Mouse (Mus musculus) frontal cortex, adult 2 months (tissue): ENCODE measurements at regions not wholly inside any gene's neighbourhood (a gene's known extent, or its start where the extent isn't known, plus 50 kb on each side); places are given as distances from the start of the nearest gene placed in this dataset.

Experiments
- DNase-seq, 2 experiments: peaks; one replicate each; pipeline ENCODE4 v3.0.0; 2022; ENCODE audit warnings: low spot score in 1 of 2; ENCODE audit errors: extremely low spot score in 1 of 2

DNA sequence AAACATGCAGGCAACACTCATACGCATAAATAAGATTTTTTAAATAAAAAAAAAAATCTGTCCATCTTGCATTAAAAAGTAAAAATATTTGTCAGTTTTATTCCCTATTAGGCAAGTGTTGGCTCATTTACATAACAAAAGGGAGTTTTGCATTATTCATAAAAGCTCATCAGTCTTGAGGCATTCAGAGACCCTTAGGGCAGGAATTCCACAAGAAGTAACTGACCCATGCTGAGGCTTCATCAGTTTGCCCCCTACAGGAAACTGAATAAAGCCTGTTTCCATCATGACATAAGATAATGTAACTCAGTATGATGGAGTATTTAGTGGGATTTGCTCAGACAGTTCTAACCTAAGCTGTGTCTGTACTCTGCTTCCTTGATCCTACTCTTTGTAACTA is 81.2 kb upstream of the Mms22l start:
- DNase-seq = no peak

DNA sequence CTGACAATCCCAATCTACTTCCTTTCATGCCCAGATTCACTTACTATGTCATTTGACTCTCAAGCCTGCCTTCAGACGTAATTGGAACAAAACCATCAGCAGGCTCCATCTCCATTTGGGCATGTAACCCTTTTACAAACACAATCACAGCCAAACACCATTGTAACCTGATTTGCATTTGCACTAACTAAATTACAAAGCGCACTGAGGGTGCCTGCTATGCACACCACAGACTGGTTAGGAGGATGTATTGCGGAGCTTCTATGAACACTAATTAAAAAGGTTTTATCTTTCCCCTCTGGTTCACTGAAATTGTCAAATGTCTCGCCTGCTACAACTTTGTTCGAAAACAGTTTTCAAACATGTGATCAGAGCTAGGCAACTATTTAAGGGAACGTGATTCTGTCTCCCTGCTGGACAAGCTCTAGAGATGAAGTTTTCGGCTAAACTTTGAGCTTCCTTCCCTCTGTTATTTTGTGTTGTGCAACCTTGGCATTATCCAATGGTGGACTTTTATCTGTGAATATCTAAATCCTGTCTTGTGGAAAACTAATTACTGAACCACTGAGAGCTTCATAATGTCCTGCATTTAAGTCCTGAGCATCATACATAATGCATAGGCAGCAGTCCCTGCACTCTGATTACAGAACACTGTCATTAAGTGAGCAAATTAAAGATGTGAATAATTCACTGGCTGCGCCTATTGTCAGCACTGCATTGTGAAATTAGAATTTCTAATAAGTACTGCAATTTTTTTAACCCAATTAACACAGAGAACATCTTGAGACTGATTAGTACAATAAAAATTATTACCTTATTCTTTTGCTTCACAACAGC is 66.9 kb upstream of the Mms22l start:
- DNase-seq = peak in 1 of 2 experiments; percentile 5

DNA sequence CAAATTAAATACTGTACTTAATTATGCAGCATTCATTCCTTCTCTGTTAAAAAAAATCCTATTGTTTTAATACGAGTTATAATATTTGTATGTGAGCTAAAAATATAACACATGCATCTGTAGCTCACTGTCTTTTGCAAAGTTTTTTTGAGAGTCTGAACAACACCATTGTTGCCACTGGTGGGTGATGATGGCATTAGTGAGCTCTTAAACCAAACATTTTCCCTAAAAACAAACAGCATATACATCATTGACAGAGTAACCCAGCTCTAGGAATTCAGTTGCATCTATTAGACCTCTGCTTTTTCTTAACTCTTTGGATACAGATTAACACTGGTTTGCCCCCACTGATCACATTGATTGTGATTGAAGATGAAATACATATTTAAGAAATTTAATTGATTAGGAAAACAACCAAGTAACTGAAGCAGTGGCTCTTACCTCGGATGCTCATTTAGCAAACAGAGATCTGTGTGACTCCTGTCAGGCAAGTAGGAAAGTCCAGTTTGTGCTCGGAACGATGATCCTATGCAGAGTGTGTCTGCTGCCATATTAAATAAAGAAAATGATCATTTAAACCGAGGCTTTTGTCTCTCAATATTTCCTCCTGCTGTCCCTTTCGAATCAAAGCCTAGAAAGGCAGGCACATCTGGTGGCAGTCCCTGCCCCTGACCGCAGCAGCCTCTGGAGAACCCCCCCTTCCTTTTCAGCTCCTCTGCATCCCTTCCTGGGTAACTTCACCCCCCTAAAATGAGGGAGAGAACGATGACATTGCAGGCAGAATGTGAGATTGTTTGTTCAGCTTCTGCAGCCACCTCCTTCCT is 66.1 kb upstream of the Mms22l start:
- peak in 1 of 2 experiments; percentile 2 for DNase-seq

DNA sequence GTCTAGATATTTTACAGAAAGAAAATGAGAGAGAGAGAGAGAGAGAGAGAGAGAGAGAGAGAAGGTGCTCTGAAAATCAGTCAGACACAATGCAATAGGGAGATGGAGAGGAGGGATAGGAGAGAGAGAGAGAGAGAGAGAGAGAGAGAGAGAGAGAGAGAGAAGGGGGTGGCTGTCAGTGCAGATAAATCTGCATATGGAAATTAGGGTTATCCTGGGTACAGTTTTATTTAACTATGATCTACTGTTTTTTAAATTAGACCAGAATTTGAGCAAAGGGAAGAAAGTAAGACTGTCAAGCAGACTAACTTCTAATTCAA is 65.5 kb upstream of the Mms22l start:
- DNase-seq = no peak

DNA sequence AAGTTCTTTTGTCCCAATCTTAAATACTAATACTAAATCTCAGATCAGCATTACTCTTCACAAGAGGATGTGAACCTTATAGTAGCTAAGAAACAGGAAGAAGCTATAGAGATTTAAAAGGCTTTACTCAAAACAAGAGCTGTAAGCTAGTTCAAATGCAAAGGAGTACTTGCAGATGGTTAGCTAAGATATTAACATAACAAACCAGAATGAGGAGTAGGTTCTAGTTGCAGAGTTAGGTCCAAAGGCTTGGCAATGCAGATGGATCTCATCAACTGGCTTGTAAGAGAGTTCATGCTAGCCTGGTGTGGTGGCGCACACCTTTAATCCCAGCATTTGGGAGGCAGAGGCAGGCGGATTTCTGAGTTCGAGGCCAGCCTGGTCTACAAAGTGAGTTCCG is 59.0 kb upstream of the Mms22l start:
- DNase-seq = no peak
